Mouse (Mus musculus): ENCODE measurements around the gene Klhl21. TPM values are rescaled to one million over a fixed set of nuclear protein-coding genes. Genes with fewer than 3 reads are reported as not detected.
A peak's percentile ranks its signal among the peaks of the same experiment; 100 is the strongest.

The Klhl21 gene
- 8.9 and 10.2 TPM in 2 replicates for polyA plus RNA-seq (2015; fragmentation: Nextera tagmentation; extraction: Ambion mirVana)

GRCm38 (mm10) chr4:152008622-152009075, at the start of gene Klhl21:
Gene Klhl21 (plus strand): TSS chr4:152008803.
- peak; percentile 90 for DNase-seq (ENCODE audit: low spot score)

- no peak for DNase-seq (ENCODE audit: low spot score)
These were observed 48.6 kb upstream of the Klhl21 start for GRCm38 (mm10) chr4:151959849-151960512.

- no peak for DNase-seq (ENCODE audit: low spot score)
These were observed 48.1 kb upstream of the Klhl21 start for GRCm38 (mm10) chr4:151960513-151960854.

GRCm38 (mm10) chr4:151962817-151963216, 45.8 kb upstream of the Klhl21 start:
- DNase-seq (ENCODE audit: low spot score) = no peak

GRCm38 (mm10) chr4:151968204-151968921, 40.2 kb upstream of the Klhl21 start:
- no peak for DNase-seq (ENCODE audit: low spot score)

- DNase-seq (ENCODE audit: low spot score) = peak; percentile 56
These were observed 36.2 kb upstream of the Klhl21 start for GRCm38 (mm10) chr4:151972221-151972967.

GRCm38 (mm10) chr4:151975441-151975840, 33.2 kb upstream of the Klhl21 start:
- peak; percentile 54 for DNase-seq (ENCODE audit: low spot score)

- DNase-seq (ENCODE audit: low spot score) = peak; percentile 79
These were observed 30.9 kb upstream of the Klhl21 start for GRCm38 (mm10) chr4:151977748-151978147.

GRCm38 (mm10) chr4:151980699-151981098, 27.9 kb upstream of the Klhl21 start:
- DNase-seq (ENCODE audit: low spot score) = no peak

- DNase-seq (ENCODE audit: low spot score) = peak; percentile 73
These were observed 27.2 kb upstream of the Klhl21 start for GRCm38 (mm10) chr4:151981363-151981762.

GRCm38 (mm10) chr4:151983043-151983442, 25.6 kb upstream of the Klhl21 start:
- no peak for DNase-seq (ENCODE audit: low spot score)

GRCm38 (mm10) chr4:151983560-151983959, 25.0 kb upstream of the Klhl21 start:
- no peak for DNase-seq (ENCODE audit: low spot score)

GRCm38 (mm10) chr4:151985886-151986285, 22.7 kb upstream of the Klhl21 start:
- DNase-seq (ENCODE audit: low spot score) = no peak

- DNase-seq (ENCODE audit: low spot score) = no peak
These were observed 22.0 kb upstream of the Klhl21 start for GRCm38 (mm10) chr4:151986650-151987049.

GRCm38 (mm10) chr4:151988014-151988341, 20.6 kb upstream of the Klhl21 start:
- DNase-seq (ENCODE audit: low spot score) = no peak

GRCm38 (mm10) chr4:151988342-151989109, 20.1 kb upstream of the Klhl21 start, which contains the start of gene Thap3:
Gene Thap3 (minus strand): TSS chr4:151988997.
- DNase-seq (ENCODE audit: low spot score) = peak; percentile 77

GRCm38 (mm10) chr4:151989110-151989488, 19.5 kb upstream of the Klhl21 start:
- no peak for DNase-seq (ENCODE audit: low spot score)

GRCm38 (mm10) chr4:151992091-151992490, 16.5 kb upstream of the Klhl21 start:
- no peak for DNase-seq (ENCODE audit: low spot score)

GRCm38 (mm10) chr4:151993035-151993434, 15.6 kb upstream of the Klhl21 start:
- no peak for DNase-seq (ENCODE audit: low spot score)

GRCm38 (mm10) chr4:151994228-151995171, 14.1 kb upstream of the Klhl21 start:
- DNase-seq (ENCODE audit: low spot score) = no peak

Measured in thymus, postnatal 0 days (tissue).